Mouse (Mus musculus): ENCODE measurements at regions not wholly inside any gene's neighbourhood (a gene's known extent, or its start where the extent isn't known, plus 50 kb on each side); places are given as distances from the start of the nearest gene placed in this dataset.

DNA sequence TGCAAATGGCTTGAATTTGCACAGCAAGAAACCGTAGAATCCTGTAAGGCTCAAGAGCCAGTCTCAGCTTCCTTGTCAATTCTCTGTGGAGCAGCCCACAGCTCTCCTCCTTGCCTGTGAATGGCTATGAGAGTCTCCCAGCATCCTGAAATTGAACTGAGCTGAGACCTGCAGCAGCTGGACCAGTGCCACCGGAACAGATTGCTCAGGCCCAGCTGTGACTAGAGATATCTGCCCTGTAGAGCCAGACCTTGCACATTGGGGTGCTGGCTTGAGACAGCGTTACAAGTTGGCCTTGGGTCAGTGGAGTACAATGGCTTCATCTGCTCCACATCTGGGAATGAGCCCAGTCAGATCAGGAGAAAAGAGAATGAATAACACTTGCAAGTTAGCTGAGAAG is 390.6 kb downstream of the Tcerg1l start:
- TF ChIP-seq CTCF (IDR thresholded peaks at IDR 0.05; ENCODE audit: insufficient read depth, low read depth, low read length) = no peak
- TF ChIP-seq POLR2A (IDR thresholded peaks at IDR 0.05; ENCODE audit: insufficient read depth, low read depth, low read length) = no peak
